Mouse (Mus musculus): Measurements from ENCODE around the gene Abcf2.
"Not testable (repeated sequence)": the region's sequence is repeated elsewhere in the genome, so short reads cannot be mapped to it uniquely, and the experiment has no call there.

The Abcf2 gene

DNA sequence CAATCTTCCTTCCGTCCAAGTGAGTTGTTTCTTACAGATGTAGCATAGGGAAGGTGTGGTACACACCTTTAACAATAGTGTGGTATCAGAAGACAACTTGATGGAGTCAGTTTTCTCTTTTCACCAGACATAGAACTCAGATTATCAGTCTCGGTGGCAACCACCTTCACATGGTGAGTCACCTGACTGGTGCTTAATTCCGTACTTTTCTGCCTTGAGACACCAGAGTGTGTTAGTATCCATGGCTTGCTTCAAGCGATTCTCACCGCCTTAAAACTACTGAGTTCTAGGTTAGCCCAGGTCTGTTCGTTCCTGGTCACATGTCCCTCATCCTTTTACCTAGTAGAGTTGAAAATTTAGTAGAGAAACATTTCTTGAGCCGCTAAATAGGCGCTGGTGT, 8.8 kb upstream of the Abcf2 start:
- no peak for DNase-seq

DNA sequence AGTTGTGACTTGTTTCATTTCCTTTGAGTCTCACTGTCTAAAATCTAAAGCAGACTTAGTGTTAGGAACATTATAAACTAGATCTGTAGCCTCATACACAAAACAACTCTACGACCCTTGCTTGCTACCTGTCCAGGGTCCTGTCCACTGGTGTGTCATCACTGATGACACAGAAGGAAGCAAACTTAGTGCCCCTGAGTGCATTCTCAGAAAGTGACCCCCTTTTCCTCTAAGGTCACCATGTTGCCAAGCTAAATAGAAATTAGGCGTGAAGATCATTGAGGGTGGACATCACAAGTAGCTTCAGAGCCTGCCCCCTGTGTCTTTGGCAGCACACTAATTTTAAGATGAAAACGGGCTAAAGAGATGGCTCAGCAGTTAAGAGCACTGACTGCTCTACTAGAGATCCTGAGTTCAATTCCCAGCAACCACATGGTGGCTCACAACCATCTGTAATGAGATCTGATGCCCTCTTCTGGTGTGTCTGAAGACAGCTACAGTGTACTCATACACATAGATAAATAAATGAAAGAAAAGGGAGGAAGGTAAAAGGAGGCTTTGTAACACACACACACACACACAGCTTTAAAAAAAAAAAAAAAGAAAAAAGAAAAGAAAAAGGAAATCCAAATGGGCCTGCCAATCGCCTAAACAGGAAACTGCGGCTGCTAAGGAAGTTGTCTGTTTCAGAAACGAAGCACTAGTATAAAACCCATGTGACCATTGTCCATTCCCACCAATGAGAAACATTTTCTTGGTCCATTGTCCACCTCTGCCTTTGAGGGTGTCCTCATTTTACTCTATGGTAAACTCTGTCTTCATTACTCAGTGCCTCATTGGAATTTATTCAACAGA, 1.1 kb upstream of the Abcf2 start:
- peak in 1 of 2 experiments; percentile 12 for DNase-seq

GRCm38 (mm10) chr5:24576801-24577182, 475 bp downstream of the Abcf2 start:
- no peak for DNase-seq

- no peak for DNase-seq
Observed at GRCm38 (mm10) chr5:24575948-24576347, 1.3 kb downstream of the Abcf2 start.

DNA sequence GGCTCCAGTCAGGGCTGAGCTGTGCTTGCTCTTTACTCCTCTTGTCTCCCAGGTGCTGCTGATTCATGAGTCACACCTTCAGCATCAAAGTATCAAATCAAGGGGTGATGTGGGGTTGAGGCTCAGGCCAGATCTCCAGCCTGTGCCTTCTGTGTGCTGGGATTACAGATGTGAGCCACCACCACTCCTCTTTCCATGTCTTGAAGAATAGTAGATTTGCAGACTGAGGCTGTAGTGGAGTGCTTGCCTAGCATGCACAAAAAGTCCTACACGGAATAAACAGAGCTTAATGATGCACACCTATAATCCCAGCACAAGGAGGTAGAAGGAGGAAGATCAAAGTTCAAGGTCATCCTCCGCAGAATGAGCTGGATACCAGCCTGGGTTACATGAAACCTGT, 20.6 kb downstream of the Abcf2 start, which contains the start of gene 4931409K22Rik:
Gene 4931409K22Rik, minus strand, starts transcription at position 101 of the 400 bp plus-strand sequence.
- DNase-seq, result no peak

- not testable (repeated sequence) for DNase-seq
Observed at GRCm38 (mm10) chr5:24555335-24555734, 21.9 kb downstream of the Abcf2 start.

- no peak for DNase-seq
Observed at GRCm38 (mm10) chr5:24553621-24554244, 23.5 kb downstream of the Abcf2 start.

- no peak for DNase-seq
Observed at GRCm38 (mm10) chr5:24551317-24551688, 26.0 kb downstream of the Abcf2 start.

DNA sequence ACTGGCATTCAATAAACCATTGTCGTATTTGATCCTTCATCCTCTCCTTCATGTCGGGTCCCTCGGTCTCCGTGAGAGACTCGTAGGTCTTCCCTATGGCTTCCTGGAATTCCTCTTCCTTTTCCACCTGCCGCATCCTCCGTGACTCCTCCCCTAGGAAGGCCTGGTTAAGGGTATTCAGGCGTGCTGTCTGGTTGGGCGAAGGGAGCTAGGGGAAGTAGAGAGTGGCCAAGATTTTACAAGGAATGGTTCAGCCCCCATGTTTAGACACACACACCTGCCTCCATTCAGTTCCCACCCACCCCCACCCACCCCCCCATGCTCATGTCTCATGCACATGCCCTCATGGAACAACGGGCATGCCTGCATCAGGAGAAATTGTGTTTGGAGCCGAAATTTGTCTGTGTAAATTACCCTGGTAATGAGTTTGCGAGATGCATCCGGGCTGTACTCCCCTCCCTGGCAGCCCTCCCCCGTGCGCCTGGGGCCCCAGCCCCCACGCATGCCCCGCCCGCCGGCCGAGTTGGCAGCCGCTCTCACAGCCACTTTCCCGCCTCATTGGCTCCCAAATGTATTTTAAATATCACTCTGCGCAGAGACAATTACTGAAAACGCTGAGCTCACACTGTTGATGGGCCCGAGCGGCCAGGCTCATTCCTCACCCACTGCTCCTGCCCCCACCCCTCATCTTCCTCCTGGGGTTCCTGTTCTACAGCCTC, 26.5 kb downstream of the Abcf2 start:
- peak; percentile 65 to 76 for DNase-seq

GRCm38 (mm10) chr5:24542643-24543042, 34.6 kb downstream of the Abcf2 start:
- no peak for DNase-seq

GRCm38 (mm10) chr5:24541144-24541569, 36.1 kb downstream of the Abcf2 start:
- no peak for DNase-seq

GRCm38 (mm10) chr5:24540387-24541143, 36.7 kb downstream of the Abcf2 start, which contains the start of gene Asb10:
Gene Asb10 (minus strand): TSS chr5:24540978.
- DNase-seq, result peak; percentile 53 to 54

DNA sequence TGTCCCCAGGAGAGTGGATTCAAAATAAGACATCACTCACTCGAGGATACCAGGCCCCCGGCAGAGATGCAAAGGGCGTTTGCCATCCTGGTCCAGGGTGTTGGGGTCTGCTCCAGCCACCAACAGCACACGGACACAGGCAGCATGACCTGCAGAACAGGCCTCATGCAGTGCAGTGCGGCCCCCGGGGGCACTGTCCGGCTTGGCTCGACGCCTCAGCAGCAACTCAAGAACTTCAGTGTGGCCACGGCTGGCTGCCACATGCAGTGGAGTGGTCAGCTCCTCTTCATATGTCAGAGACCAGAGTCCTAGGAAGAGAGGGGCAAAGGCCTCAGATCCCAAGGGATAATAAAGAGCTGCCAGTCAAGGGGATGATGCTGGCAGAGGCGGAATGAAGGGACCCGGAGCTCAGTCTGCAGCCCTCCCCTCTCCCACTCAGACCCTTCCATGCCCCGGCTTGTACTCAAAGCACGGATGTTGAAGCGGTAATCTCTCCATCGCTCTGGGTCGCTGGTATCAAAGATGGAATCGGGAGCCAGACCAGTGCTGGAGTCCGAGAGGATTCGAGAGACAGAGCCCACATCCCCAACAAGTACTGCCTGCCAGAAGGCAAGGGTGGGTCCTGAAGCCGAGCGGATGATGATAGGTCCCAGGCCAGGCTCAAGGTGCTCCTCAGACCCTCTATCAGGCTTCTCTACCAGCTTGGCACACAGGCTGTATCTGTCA, 37.5 kb downstream of the Abcf2 start:
- DNase-seq, result no peak

GRCm38 (mm10) chr5:24537618-24538017, 39.6 kb downstream of the Abcf2 start:
- DNase-seq, result peak in 1 of 2 experiments; percentile 32

DNA sequence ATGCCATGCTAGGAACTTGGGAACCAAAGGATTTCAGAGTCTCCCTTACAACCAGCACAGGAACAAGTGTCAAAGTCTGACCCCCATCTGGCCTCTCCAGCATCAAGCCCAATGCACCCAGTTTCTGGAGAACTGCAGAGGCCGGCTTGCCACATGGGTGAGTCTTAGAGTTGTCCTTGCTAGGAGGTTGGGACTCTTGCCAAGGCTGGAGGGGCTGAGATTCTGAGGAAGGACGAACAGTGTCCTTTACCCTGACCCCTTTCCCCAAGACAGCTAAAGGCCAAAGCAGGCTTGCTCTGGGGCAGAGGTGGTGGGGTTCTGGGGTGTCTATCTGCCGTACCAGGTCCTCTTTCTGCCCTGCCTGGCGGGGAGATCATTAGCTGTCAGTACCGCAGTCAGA, 40.8 kb downstream of the Abcf2 start:
- no peak for DNase-seq

- no peak for DNase-seq
Observed at GRCm38 (mm10) chr5:24535731-24536130, 41.5 kb downstream of the Abcf2 start.

DNA sequence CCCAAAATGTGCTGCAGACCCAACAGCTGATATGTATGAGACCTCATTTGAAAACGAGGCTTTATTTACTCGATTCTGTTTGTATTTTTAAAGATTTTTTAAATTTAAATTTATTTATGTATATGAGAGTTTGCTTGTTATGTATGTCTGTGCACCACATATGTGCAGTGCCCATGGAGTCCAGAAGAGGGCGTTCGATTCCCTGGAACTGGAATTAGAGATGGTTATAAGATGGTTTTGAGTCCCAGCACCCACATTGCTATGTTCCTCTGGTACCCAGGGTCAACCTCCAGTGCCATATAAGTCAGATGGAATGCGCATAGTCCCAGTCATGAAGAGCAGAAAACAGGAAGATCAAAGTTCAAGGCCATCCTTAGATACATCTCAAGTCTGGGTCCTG, 43.0 kb downstream of the Abcf2 start:
- peak in 1 of 2 experiments; percentile 41 for DNase-seq

DNA sequence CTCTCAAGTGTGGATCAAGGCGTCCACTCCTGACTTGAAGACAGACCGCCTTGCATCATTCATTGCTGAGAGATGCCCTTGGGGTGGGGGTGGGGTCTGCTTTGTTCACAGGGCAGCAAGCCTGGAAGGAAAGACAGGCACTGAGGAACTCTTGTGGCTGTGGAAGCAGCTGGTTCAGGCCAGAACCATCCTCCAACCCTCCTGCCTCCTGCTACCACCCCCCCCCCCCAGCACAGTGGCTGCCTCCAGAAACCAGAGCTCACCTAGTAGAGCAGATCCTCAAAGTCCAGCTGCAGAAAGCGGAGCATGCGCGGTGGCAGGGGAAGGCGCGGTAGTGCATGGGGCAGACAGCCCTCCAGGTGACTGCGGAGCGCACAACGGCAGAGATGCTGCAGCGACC, 43.9 kb downstream of the Abcf2 start:
- no peak for DNase-seq

- peak; percentile 98 to 99 for DNase-seq
Observed at GRCm38 (mm10) chr5:24530042-24530689, 47.1 kb downstream of the Abcf2 start.

- DNase-seq, result no peak
Observed at GRCm38 (mm10) chr5:24527780-24528179, 49.5 kb downstream of the Abcf2 start.

GRCm38 (mm10) chr5:24526889-24527230, 50.4 kb downstream of the Abcf2 start, which contains the start of gene Gbx1:
Gene Gbx1 (minus strand): TSS chr5:24527202.
- DNase-seq, result peak; percentile 33 to 36

Measured in cerebellum, postnatal 10 days (tissue).